Mouse (Mus musculus) bone marrow, adult 2 months (tissue): ENCODE data around the gene Ercc8.

Experiments
- CTCF ChIP-seq: fragments of 200-500 bp; IDR thresholded peaks from 2 replicates; pipeline ENCODE4 v1.5.1; 2011; ENCODE audit warnings: low read length, control low read depth; ENCODE audit not compliant: control insufficient read depth, insufficient read depth
- POLR2A ChIP-seq: fragments of 200-500 bp; IDR thresholded peaks from 2 replicates; pipeline ENCODE4 v1.6.1; 2011; ENCODE audit warnings: low read depth, mild to moderate bottlenecking, control low read depth, low read length, borderline replicate concordance; ENCODE audit not compliant: control insufficient read depth

- TF ChIP-seq POLR2A (no peak), CTCF (peak; percentile 30; the same call in 1 of the 2 replicates)
Measured at GRCm38 (mm10) chr13:108214081-108214484, 55.6 kb downstream of the Ercc8 start, which contains the start of gene Elovl7.
